Mouse (Mus musculus) midbrain, embryonic 12.5 days (tissue): ENCODE measurements at regions not wholly inside any gene's neighbourhood (a gene's known extent, or its start where the extent isn't known, plus 50 kb on each side); places are given as distances from the start of the nearest gene placed in this dataset.

ENCODE experiments used
- ATAC-seq: fragments of 200-750 bp; cut with Nextera tagmentation; 2 replicates; pipeline ENCODE4 v1.8.0; 2017; ENCODE audit warnings: low read depth, moderate TSS enrichment, moderate library complexity; ENCODE audit not compliant: low FRiP score
- H3K27ac ChIP-seq: fragments of 300-500 bp; sonication (generic); replicated peaks from 2 replicates; pipeline ENCODE4 v1.5.1; 2016; ENCODE audit warnings: mild to moderate bottlenecking
- H3K27me3 ChIP-seq: fragments of 300-500 bp; sonication (generic); 2 replicates; pipeline ENCODE4 v1.6.1; 2016; ENCODE audit warnings: mild to moderate bottlenecking
- H3K36me3 ChIP-seq: fragments of 300-500 bp; sonication (generic); 2 replicates; pipeline ENCODE4 v1.6.1; 2016
- H3K4me1 ChIP-seq: fragments of 300-500 bp; sonication (generic); 2 replicates; pipeline ENCODE4 v1.6.1; 2016
- H3K4me2 ChIP-seq: fragments of 300-500 bp; sonication (generic); replicated peaks from 2 replicates; pipeline ENCODE4 v1.6.1; 2016; ENCODE audit warnings: mild to moderate bottlenecking, moderate library complexity
- H3K4me3 ChIP-seq: fragments of 300-500 bp; sonication (generic); 2 replicates; pipeline ENCODE4 v1.5.1; 2016; ENCODE audit warnings: mild to moderate bottlenecking
- H3K9ac ChIP-seq: fragments of 300-500 bp; sonication (generic); replicated peaks from 2 replicates; pipeline ENCODE4 v1.6.1; 2016; ENCODE audit warnings: mild to moderate bottlenecking, moderate library complexity
- H3K9me3 ChIP-seq: fragments of 300-500 bp; sonication (generic); 2 replicates; pipeline ENCODE4 v1.6.1; 2016; ENCODE audit warnings: mild to moderate bottlenecking
- WGBS: fragments of 180-500 bp; shearing (Covaris S2); methylation state at CpG from one replicate; pipeline ENCODE4 v1.1.7; 2016; 5-methylcytosine and 5-hydroxymethylcytosine counted together

- no peak overlapping the region for H3K4me2 ChIP-seq
- no peak overlapping the region for H3K27ac ChIP-seq
- H3K36me3 ChIP-seq = no peaks in the 10 kb centered on the region
- no peak overlapping the region for H3K4me3 ChIP-seq
- no peak for ATAC-seq
- no peaks in the 10 kb centered on the region for H3K9me3 ChIP-seq
- H3K27me3 ChIP-seq = no peaks in the 10 kb centered on the region
- WGBS = 71% methylated on average over 6 of the region's 6 CpGs
- H3K4me1 ChIP-seq = peaks cover 2% of the 10 kb centered on the region; the same call in 1 of the 2 replicates
- no peak overlapping the region for H3K9ac ChIP-seq
Measured at GRCm38 (mm10) chr13:28607551-28608114, 345.9 kb downstream of the Sox4 start.

GRCm38 (mm10) chr13:28606651-28607050, 346.9 kb downstream of the Sox4 start:
- 88% methylated on average over 1 of the region's 1 CpGs for WGBS
- Histone ChIP-seq H3K4me1 (0 out of 2 replicates have a peak, but pooled peaks cover 2% of the 10 kb centered on the region), H3K27me3 (no peaks in the 10 kb centered on the region), H3K36me3 (no peaks in the 10 kb centered on the region), H3K4me3 (no peak overlapping the region), H3K27ac (no peak overlapping the region), H3K9ac (no peak overlapping the region), H3K9me3 (no peaks in the 10 kb centered on the region), H3K4me2 (no peak overlapping the region)
- no peak for ATAC-seq

GRCm38 (mm10) chr13:28605833-28606232, 347.7 kb downstream of the Sox4 start:
- 65% methylated on average over 1 of the region's 1 CpGs for WGBS
- no peak for ATAC-seq

GRCm38 (mm10) chr13:28604016-28604415, 346.7 kb downstream of the Gm11361 start:
- H3K36me3 ChIP-seq = no peaks in the 10 kb centered on the region
- no peaks in the 10 kb centered on the region for H3K9me3 ChIP-seq
- 0 out of 2 replicates have a peak, but pooled peaks cover 2% of the 10 kb centered on the region for H3K4me1 ChIP-seq
- H3K27me3 ChIP-seq = no peaks in the 10 kb centered on the region
- no peak overlapping the region for H3K4me2 ChIP-seq
- no peak for ATAC-seq
- H3K4me3 ChIP-seq = no peak overlapping the region
- WGBS = 79% methylated on average over 6 of the region's 6 CpGs
- no peak overlapping the region for H3K27ac ChIP-seq
- H3K9ac ChIP-seq = no peak overlapping the region

More at GRCm38 (mm10) chr13:28605833-28606232, 347.7 kb downstream of the Sox4 start:
- Histone ChIP-seq H3K4me2 (no peak overlapping the region), H3K4me3 (no peak overlapping the region), H3K9me3 (no peaks in the 10 kb centered on the region), H3K27ac (no peak overlapping the region), H3K9ac (no peak overlapping the region), H3K36me3 (no peaks in the 10 kb centered on the region), H3K4me1 (0 out of 2 replicates have a peak, but pooled peaks cover 2% of the 10 kb centered on the region), H3K27me3 (no peaks in the 10 kb centered on the region)

DNA sequence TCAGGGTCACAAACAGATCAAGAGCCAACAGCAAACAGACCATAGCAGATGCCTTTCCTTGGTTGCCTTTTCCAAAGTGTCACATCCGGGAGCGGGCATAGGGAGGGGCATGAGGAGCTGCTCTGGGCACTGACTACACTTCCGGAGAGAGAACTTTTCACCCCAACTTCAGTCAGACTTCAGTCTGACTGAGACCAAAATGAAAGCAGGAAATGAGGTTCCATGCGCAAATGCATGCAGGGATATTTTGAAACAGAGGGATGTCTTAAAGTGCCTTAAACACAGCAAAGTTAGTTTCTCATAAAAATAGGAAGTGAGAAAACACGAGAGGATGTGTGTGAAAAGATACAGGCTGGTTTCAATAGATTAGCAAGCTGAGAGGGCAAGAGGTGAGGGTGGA, 343.5 kb downstream of the Gm11361 start:
- 0 out of 2 replicates have a peak, but pooled peaks cover 2% of the 10 kb centered on the region for H3K4me1 ChIP-seq
- WGBS = 74% methylated on average over 5 of the region's 5 CpGs
- H3K36me3 ChIP-seq = peaks cover 2% of the 10 kb centered on the region; the same call in 1 of the 2 replicates
- H3K4me2 ChIP-seq = no peak overlapping the region
- H3K9ac ChIP-seq = no peak overlapping the region
- H3K27ac ChIP-seq = no peak overlapping the region
- H3K4me3 ChIP-seq = no peak overlapping the region
- H3K9me3 ChIP-seq = no peaks in the 10 kb centered on the region
- H3K27me3 ChIP-seq = no peaks in the 10 kb centered on the region
- no peak for ATAC-seq

- no peak overlapping the region for H3K4me2 ChIP-seq
- ATAC-seq = no peak
Measured at GRCm38 (mm10) chr13:28596367-28596766, 339.0 kb downstream of the Gm11361 start.

DNA sequence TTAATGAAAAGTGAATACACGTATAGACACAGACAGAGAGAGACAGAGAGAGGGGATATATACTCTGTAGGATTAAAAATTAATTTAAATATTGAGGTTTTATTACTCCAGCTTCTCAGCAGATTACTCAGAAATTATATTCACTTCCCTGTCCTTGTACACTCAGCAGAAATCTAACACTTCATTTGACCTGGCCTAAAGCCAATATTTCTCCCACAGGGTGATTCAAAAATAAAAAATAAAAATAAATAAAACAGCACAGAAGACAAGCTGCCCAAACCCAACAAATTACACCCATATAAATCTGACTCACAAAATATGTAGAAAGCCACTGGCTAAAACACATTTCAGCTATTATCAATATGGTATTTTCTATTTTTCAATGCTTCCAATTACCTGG, 334.8 kb downstream of the Gm11361 start:
- no peak for ATAC-seq
- WGBS = 88% methylated on average over 1 of the region's 1 CpGs
- Histone ChIP-seq H3K36me3 (peaks cover 18% of the 10 kb centered on the region), H3K4me3 (no peak overlapping the region), H3K27me3 (no peaks in the 10 kb centered on the region), H3K4me2 (no peak overlapping the region), H3K9me3 (0 out of 2 replicates have a peak, but pooled peaks cover 5% of the 10 kb centered on the region), H3K27ac (no peak overlapping the region), H3K4me1 (no peaks in the 10 kb centered on the region), H3K9ac (no peak overlapping the region)

More at GRCm38 (mm10) chr13:28596367-28596766, 339.0 kb downstream of the Gm11361 start:
- Histone ChIP-seq H3K4me3 (no peak overlapping the region), H3K9ac (no peak overlapping the region), H3K27me3 (no peaks in the 10 kb centered on the region), H3K27ac (no peak overlapping the region), H3K9me3 (0 out of 2 replicates have a peak, but pooled peaks cover 5% of the 10 kb centered on the region), H3K36me3 (peaks cover 18% of the 10 kb centered on the region), H3K4me1 (no peaks in the 10 kb centered on the region)
- 96% methylated on average over 2 of the region's 2 CpGs for whole genome bisulfite sequencing

- Histone ChIP-seq H3K27me3 (no peaks in the 10 kb centered on the region), H3K4me3 (no peak overlapping the region), H3K4me1 (no peaks in the 10 kb centered on the region), H3K9me3 (no peaks in the 10 kb centered on the region), H3K27ac (no peak overlapping the region), H3K36me3 (no peaks in the 10 kb centered on the region), H3K9ac (no peak overlapping the region), H3K4me2 (no peak overlapping the region)
- ATAC-seq = no peak
- WGBS = 91% methylated on average over 5 of the region's 5 CpGs
Measured at GRCm38 (mm10) chr13:28587977-28588376, 330.6 kb downstream of the Gm11361 start.

- Histone ChIP-seq H3K27ac (no peak overlapping the region), H3K4me3 (no peak overlapping the region), H3K9me3 (no peaks in the 10 kb centered on the region), H3K36me3 (no peaks in the 10 kb centered on the region), H3K4me2 (no peak overlapping the region), H3K27me3 (no peaks in the 10 kb centered on the region), H3K9ac (no peak overlapping the region), H3K4me1 (no peaks in the 10 kb centered on the region)
- no peak for ATAC-seq
- WGBS = 90% methylated on average over 7 of the region's 7 CpGs
Measured at GRCm38 (mm10) chr13:28586693-28587092, 329.4 kb downstream of the Gm11361 start.

DNA sequence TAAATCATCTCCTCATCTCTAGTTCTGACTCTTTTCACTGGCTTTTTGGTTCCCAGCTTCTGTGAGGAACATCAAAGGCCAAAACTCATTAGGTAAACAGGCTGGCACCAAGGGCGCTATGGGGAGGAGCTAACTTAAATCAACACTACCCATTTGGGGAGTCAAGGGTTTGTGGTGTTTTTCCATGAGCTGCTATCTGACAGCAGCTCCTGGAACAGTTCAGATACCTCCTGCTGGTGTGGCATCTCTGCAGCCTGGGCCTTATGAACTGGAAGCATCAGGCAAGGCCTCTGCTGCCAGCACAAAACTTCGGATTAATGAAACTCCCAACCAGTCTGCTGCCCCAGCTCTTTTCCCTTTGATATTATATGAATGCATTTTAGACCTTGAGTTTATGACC, 328.8 kb downstream of the Gm11361 start:
- no peak overlapping the region for H3K4me3 ChIP-seq
- 80% methylated on average over 2 of the region's 2 CpGs for WGBS

DNA sequence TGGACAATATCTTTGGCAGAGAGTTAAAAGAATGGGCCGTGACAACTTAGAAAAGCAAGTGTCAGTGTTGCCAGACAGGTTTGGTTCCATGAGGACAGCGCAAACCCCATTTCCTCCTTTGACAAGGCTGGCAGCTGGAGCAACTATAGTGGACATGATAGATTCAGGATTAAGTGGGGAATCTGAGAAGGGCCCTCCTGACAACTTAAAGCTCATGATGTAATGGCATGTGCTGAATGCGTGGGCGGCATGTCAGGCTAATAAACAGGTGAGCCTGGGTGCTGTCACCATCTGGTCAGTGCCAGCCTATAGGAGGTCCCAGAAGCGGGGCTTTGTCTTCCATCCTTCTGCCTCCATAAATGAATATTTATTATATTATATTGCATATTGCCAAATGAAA, 326.3 kb downstream of the Gm11361 start:
- 91% methylated on average over 5 of the region's 5 CpGs for WGBS
- Histone ChIP-seq H3K4me2 (no peak overlapping the region), H3K4me3 (no peak overlapping the region), H3K9me3 (no peaks in the 10 kb centered on the region), H3K4me1 (no peaks in the 10 kb centered on the region), H3K27ac (no peak overlapping the region), H3K27me3 (no peaks in the 10 kb centered on the region), H3K36me3 (no peaks in the 10 kb centered on the region), H3K9ac (no peak overlapping the region)
- no peak for ATAC-seq

More for the DNA sequence above, 328.8 kb downstream of the Gm11361 start:
- H3K4me1 ChIP-seq = no peaks in the 10 kb centered on the region
- no peak overlapping the region for H3K4me2 ChIP-seq
- H3K36me3 ChIP-seq = no peaks in the 10 kb centered on the region
- H3K9me3 ChIP-seq = no peaks in the 10 kb centered on the region
- ATAC-seq = no peak
- no peaks in the 10 kb centered on the region for H3K27me3 ChIP-seq
- H3K27ac ChIP-seq = no peak overlapping the region
- H3K9ac ChIP-seq = no peak overlapping the region

DNA sequence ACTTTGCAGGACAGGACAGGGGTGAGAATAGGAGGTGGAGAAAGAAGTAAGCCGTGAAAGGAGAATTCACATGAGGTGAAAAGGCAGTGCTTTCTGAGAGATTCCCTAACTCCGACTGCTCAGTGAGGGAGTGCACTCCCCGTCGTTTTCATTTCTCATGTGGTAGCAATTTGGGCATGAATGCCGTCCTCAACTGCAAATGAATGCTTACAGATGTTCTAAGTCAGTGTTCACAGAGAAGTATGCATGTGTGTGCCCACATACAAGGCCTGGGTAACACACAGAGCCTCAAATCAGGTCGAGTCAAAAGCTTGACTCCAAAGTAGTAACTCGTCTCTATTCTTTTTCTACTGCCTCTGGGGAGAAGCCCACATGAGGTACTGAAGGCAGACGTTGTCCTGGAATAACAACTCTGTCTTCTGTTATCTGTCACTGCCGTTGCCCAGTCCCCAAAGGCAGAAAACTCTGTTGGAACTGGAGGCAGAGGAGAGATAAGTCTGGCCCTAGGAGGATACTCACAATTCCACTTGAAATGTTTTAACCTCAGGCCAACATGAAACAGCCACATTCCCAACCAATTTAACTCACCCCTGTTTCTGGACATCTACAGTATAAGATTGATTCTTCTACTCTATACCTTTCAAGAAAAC, 318.0 kb downstream of the Gm11361 start:
- Histone ChIP-seq H3K9me3 (no peaks in the 10 kb centered on the region), H3K4me2 (no peak overlapping the region), H3K4me3 (no peak overlapping the region), H3K27me3 (no peaks in the 10 kb centered on the region), H3K9ac (no peak overlapping the region), H3K27ac (no peak overlapping the region), H3K4me1 (no peaks in the 10 kb centered on the region), H3K36me3 (no peaks in the 10 kb centered on the region)
- WGBS = 71% methylated on average over 9 of the region's 9 CpGs
- ATAC-seq = no peak
